Mouse (Mus musculus): ENCODE measurements around the gene Sval1. TPM values are rescaled to one million over a fixed set of nuclear protein-coding genes. Genes with fewer than 3 reads are reported as not detected.

Gene Sval1
- not detected in 2 replicates for polyA plus RNA-seq (2014; fragmentation: Nextera tagmentation; extraction: Ambion mirVana)

GRCm38 (mm10) chr6:41951330-41951729, at the start of gene Sval1:
Sval1 (plus strand) TSS chr6:41951630.
- no peak for ATAC-seq
- WGBS: 61% methylated on average over 1 of the region's 1 CpGs

GRCm38 (mm10) chr6:41911625-41912024, 39.8 kb upstream of the Sval1 start:
- no peaks in the 10 kb centered on the region for H3K4me1 ChIP-seq (ENCODE audit: control insufficient read depth, insufficient read depth, low read length)
- H3K4me2 ChIP-seq (ENCODE audit: low read length): no peak overlapping the region
- no peaks in the 10 kb centered on the region for H3K9me3 ChIP-seq (replicated peaks; ENCODE audit: control insufficient read depth, low read length)
- 80% methylated on average over 5 of the region's 5 CpGs for WGBS
- H3K4me3 ChIP-seq (ENCODE audit: low read depth, low read length): no peak overlapping the region
- H3K9ac ChIP-seq (ENCODE audit: low read length): no peak overlapping the region
- ATAC-seq (no peak), DNase-seq (ENCODE audit: low spot score) (no peak)
- H3K36me3 ChIP-seq (ENCODE audit: control insufficient read depth, insufficient read depth, low read length): no peaks in the 10 kb centered on the region
- H3K27me3 ChIP-seq (replicated peaks; ENCODE audit: control insufficient read depth, insufficient read depth, low read length): no peaks in the 10 kb centered on the region
- no peak overlapping the region for H3K27ac ChIP-seq (ENCODE audit: low read depth, low read length)

More at GRCm38 (mm10) chr6:41951330-41951729, at the start of gene Sval1:
- no peak within 1 kb of the TSS for H3K27ac ChIP-seq (ENCODE audit: low read depth, low read length)
- no peak within 1 kb of the TSS for H3K4me2 ChIP-seq (ENCODE audit: low read length)
- DNase-seq (ENCODE audit: low spot score): no peak
- H3K27me3 ChIP-seq (replicated peaks; ENCODE audit: control insufficient read depth, insufficient read depth, low read length): no peaks in the 10 kb centered on the region
- H3K9ac ChIP-seq (ENCODE audit: low read length): no peak within 1 kb of the TSS
- H3K36me3 ChIP-seq (ENCODE audit: control insufficient read depth, insufficient read depth, low read length): no peaks in the 10 kb centered on the region
- H3K9me3 ChIP-seq (replicated peaks; ENCODE audit: control insufficient read depth, low read length): no peaks in the 10 kb centered on the region
- no peak within 1 kb of the TSS for H3K4me3 ChIP-seq (ENCODE audit: low read depth, low read length)
- H3K4me1 ChIP-seq (ENCODE audit: control insufficient read depth, insufficient read depth, low read length): no peaks in the 10 kb centered on the region

DNA sequence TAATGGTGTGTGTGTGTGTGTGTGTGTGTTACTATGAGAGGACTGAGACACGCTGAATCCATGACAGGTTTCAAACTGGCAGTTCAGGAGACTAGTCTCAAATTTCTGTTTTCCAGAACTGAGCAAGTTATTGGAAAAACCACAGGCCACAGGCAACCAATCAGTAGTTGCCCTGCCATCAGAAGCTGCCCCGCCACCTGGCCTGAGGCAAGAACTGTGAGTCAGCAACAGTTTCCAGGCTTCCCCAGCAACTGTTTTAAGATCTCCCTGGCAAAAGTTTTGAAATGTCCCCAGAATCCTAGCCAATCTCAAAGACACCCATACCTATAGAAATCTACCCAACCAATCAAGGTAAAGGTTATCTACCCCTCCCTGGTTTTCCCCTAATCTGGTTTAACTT, 36.5 kb upstream of the Sval1 start:
- H3K9me3 ChIP-seq (replicated peaks; ENCODE audit: control insufficient read depth, low read length): no peaks in the 10 kb centered on the region
- H3K27ac ChIP-seq (ENCODE audit: low read depth, low read length): no peak overlapping the region
- H3K4me2 ChIP-seq (ENCODE audit: low read length): no peak overlapping the region
- ATAC-seq (no peak), DNase-seq (ENCODE audit: low spot score) (no peak)
- WGBS: 89% methylated on average over 2 of the region's 2 CpGs
- H3K36me3 ChIP-seq (ENCODE audit: control insufficient read depth, insufficient read depth, low read length): no peaks in the 10 kb centered on the region
- no peak overlapping the region for H3K4me3 ChIP-seq (ENCODE audit: low read depth, low read length)
- H3K9ac ChIP-seq (ENCODE audit: low read length): no peak overlapping the region
- no peaks in the 10 kb centered on the region for H3K27me3 ChIP-seq (replicated peaks; ENCODE audit: control insufficient read depth, insufficient read depth, low read length)
- H3K4me1 ChIP-seq (ENCODE audit: control insufficient read depth, insufficient read depth, low read length): no peaks in the 10 kb centered on the region

- DNase-seq (ENCODE audit: low spot score) (no peak), ATAC-seq (no peak)
- Histone ChIP-seq H3K27me3 (replicated peaks; ENCODE audit: control insufficient read depth, insufficient read depth, low read length) (no peaks in the 10 kb centered on the region), H3K36me3 (ENCODE audit: control insufficient read depth, insufficient read depth, low read length) (no peaks in the 10 kb centered on the region), H3K27ac (ENCODE audit: low read depth, low read length) (no peak within 1 kb of the TSS), H3K4me2 (ENCODE audit: low read length) (no peak within 1 kb of the TSS), H3K9me3 (replicated peaks; ENCODE audit: control insufficient read depth, low read length) (no peaks in the 10 kb centered on the region), H3K4me3 (ENCODE audit: low read depth, low read length) (no peak within 1 kb of the TSS), H3K4me1 (ENCODE audit: control insufficient read depth, insufficient read depth, low read length) (no peaks in the 10 kb centered on the region), H3K9ac (ENCODE audit: low read length) (no peak within 1 kb of the TSS)
- WGBS: 74% methylated on average over 1 of the region's 1 CpGs
Measured at GRCm38 (mm10) chr6:41967840-41968239, 16.4 kb downstream of the Sval1 start, which contains the start of gene Sval3. Sval3 (plus strand) TSS chr6:41968140.

Other genes with a start within 250 kb of the Sval1 start
- gene Kel, start 247.3 kb upstream of the Sval1 start, polyA plus RNA-seq (2014; fragmentation: Nextera tagmentation; extraction: Ambion mirVana): 0.30 and 0.56 TPM in 2 replicates
- not detected in 2 replicates for gene Olfr459, start 176.5 kb upstream of the Sval1 start, polyA plus RNA-seq (2014; fragmentation: Nextera tagmentation; extraction: Ambion mirVana)
- not detected in 2 replicates for gene Pip, start 104.1 kb upstream of the Sval1 start, polyA plus RNA-seq (2014; fragmentation: Nextera tagmentation; extraction: Ambion mirVana)
- not detected in 2 replicates for gene Sval2, start 98.6 kb upstream of the Sval1 start, polyA plus RNA-seq (2014; fragmentation: Nextera tagmentation; extraction: Ambion mirVana)
- not detected in 2 replicates for gene Sval3, start 16.5 kb downstream of the Sval1 start, polyA plus RNA-seq (2014; fragmentation: Nextera tagmentation; extraction: Ambion mirVana)
- gene Sva, start 86.8 kb downstream of the Sval1 start, polyA plus RNA-seq (2014; fragmentation: Nextera tagmentation; extraction: Ambion mirVana): not detected in 2 replicates
- gene Tas2r139, start 189.3 kb downstream of the Sval1 start, polyA plus RNA-seq (2014; fragmentation: Nextera tagmentation; extraction: Ambion mirVana): not detected in 2 replicates

Measured in forebrain, embryonic 14.5 days (tissue).